Mouse (Mus musculus): ENCODE data around the gene Jpt2.
"Not testable (repeated sequence)": the region's sequence is repeated elsewhere in the genome, so short reads cannot be mapped to it uniquely, and the experiment has no call there.

Jpt2 gene

DNA sequence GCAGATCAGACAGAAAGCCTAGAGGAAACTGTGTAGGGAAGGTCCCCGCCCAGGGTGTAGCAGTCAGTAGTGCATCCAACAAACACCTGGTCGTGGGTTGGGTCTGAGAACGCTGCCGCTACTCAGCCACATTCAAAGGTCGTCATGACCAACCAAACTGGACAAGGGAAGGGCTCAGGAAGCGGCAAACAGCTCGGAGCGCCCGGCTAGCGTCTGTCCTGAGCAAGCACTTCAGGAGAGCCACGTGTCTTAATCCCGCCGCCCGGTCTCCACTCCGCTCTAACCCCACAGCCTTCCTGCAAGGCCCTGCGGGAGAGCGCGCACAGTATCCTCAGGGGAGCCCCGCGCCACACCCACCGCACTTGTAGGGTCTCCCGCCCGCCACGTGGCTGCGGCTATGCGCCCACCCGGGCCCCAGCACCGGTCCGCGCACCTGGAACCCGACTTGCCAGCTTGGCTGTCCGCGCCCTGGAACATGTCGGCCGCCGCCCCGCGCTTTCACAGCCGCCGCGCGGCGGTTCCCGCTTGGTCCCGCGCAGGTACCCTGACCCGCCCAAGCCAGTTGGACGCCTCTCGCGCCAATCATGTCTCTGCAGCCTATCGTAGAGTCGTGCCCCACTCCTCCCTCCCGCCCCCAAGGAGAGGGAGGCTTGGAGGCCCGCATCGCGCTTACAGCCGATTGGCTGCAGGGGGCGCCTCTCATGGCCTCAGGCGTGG, at the start of gene Jpt2:
Gene Jpt2 (minus strand): TSS at position 555 of the 717 bp plus-strand sequence.
- peak; percentile 94 to 95 for DNase-seq (ENCODE audit: low read depth in 2 of 2, low spot score in 2 of 2)

DNA sequence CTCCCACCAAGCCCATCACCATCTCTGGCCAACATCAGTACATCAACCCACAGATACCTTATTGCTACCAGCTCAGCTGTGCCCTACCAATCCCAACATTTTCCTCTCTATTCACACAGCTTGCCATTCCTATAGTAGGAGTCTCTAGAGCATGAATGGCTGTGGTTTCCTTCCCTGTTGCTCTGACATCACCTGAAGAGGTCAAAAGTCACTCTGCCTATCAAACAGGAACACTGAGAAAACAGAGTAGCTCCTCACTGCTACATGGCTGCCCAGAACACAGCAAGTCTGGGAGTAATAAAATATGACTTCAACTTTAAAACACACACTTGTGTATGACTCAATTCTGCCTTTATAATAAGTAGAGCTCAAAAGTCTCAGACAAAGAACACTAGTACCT, 47.0 kb upstream of the Jpt2 start:
- no peak for DNase-seq (ENCODE audit: low read depth in 2 of 2, low spot score in 2 of 2)

DNA sequence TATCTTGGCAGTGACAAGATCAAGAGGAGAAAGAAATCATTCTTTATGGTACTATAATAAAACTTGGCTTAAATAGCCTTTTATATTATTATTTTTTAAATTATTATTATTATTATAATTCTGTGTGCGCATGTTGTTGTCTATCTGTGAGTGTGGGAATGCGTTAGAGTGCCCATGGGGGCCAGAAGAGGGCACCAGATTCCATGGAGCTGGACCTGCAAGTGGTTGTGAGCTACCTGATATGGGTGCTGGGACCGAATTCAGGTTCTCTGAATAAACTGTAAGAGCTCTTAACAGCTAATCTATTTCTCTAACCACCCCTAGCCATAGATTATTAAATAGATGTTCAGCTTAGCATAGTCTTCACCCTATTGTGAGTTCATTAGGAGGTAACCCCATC, 44.6 kb upstream of the Jpt2 start:
- DNase-seq (ENCODE audit: low read depth in 2 of 2, low spot score in 2 of 2), result no peak

DNA sequence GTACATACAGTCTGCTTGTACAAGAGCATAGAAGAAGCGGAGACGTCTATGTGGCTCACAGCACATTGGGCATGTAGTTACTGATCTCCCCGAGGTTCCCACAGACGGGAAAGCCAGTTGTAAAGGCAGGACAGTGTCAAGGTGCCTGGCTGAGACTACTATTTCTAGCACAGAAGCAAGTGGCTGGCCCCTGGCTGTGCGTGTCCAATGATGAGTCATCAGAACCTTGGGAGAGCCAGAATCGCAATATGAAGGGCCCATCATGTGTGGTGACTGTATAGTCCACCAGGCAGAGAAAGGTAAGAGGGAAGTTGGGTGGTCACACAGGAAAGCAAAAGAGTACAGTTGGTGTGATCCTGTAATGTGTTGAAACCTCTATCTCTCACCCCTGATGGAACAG, 34.2 kb upstream of the Jpt2 start:
- DNase-seq (ENCODE audit: low read depth in 2 of 2, low spot score in 2 of 2), result no peak

DNA sequence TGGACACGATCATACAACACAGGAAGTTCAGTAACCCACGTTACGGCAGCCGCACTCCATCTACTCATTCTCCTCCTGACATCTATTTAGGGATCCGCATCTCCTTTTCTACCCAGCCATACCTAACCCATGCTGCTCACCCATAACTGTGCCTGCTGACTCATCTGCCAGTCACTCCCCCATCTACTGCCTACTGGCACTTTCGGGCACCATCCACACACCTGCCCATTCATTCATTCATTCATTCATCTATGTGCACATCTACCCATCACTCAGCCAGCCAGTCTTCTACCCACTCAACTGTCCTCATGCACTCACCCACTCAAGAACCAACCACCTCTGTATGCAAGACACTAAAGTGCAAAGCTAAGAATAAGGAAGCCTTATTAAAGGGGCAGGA, 26.7 kb upstream of the Jpt2 start:
- no peak for DNase-seq (ENCODE audit: low read depth in 2 of 2, low spot score in 2 of 2)

DNA sequence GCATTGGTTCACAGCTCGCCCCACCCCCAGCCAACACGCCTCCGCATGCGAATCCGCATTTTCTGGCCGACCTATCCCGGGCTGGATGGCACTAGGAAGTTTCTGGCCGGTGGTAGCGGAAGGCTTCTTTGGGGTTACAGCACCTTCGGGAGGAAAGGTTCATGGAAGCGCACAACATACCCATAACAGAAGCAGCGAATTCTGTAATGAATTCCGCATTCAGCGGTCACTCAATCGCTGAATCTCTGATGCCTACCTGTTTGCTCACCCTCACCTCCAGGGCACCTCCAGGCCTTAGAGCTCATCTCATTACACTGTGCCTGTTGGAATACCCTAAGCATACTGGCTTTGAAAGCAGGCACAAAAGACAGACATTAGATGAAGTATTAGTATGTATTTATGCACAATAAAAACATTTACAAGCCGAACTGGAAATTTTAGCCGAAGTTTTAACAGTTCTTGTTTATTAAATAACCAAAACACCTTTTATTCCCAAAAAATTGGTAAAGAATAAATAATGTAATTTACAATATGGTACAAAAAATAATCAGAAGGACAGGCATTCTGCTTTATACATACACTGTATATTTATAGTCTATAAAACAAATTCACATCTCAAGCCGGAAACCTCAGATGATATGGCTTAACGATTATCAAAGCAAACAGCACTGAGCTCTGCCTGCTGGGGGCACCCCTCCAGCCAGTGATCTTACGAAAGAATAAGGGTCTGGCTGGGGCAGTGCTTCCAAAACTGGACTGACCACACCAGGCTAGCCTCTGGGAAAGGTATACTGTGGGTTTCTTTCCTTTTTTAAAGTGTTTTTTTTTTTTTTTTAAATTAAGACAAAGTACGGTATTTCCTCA, 595 bp upstream of the Jpt2 start:
- DNase-seq (ENCODE audit: low read depth in 2 of 2, low spot score in 2 of 2), result no peak

DNA sequence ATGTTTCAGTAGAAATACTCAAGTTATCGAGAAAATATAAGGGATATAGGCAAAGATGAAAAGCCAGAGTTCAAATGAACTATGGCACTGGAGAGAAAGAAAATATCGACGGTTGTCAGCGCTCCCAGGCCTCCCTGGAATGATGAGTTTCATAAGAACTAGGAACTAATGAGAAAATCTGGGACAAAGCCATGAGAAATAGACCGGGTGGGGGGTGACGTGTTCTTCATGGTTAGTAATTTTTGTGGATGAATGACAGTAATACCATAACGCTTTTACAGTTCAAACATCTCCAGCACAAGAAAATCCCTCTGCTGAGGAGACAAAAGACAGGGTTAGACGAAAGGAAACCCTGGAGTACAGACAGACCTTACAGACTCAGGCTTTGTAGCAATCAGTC, 1.1 kb downstream of the Jpt2 start:
- no peak for DNase-seq (ENCODE audit: low read depth in 2 of 2, low spot score in 2 of 2)

DNA sequence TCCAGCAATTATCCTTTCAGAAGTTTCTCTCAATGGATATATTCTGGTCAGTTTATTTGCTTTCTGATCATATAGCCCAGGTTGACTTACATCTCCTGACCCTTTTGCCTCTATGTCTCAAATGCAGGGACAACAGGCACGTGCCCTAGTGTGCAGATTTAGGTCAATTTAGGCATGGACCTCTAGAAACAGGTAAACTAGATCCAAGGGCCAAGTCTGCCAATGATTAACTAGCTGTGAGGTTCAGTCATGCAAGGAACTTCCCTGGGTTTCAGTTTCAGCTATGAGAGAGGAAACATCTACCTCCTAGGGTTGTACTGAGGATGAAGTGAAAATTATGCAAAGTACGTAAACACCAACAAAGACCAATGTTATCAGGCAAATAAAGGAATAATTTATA, 7.2 kb downstream of the Jpt2 start:
- DNase-seq (ENCODE audit: low read depth in 2 of 2, low spot score in 2 of 2), result no peak

DNA sequence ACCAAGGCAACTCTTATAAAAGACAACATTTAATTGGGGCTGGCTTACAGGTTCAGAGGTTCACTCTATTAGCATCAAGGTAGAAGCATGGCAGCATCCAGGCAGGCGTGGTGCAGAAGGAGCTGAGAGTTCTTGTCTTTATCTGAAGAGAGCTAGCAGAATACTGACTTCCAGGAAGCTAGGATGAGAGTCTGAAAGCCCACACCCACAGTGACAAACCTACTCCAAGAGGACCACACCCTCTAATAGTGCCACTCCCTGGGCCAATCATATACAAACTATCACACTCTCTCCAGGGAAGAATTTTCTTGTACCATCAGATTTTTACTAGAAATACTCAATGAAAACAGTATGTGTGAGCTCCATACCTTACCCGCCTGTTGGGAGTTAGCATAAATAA, 9.8 kb downstream of the Jpt2 start:
- DNase-seq (ENCODE audit: low read depth in 2 of 2, low spot score in 2 of 2), result no peak

DNA sequence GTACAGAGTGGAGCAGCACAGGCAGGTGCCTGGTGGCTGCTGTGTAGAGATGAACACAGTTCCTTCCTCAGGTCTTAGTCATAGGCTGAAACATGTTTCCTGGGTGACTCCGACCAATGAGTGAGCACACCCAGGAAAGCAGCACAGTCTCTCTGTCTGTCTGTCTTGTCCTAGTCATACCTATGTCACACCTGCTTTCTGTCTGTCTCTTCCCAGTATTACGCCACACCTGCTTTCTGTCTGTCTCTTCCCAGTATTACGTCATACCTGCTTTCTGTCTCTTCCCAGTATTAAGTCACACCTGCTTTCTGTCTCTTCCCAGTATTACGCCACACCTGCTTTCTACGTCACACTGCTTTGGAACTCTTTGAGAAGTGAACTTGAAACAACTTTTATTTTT, 12.3 kb downstream of the Jpt2 start:
- no peak for DNase-seq (ENCODE audit: low read depth in 2 of 2, low spot score in 2 of 2)

DNA sequence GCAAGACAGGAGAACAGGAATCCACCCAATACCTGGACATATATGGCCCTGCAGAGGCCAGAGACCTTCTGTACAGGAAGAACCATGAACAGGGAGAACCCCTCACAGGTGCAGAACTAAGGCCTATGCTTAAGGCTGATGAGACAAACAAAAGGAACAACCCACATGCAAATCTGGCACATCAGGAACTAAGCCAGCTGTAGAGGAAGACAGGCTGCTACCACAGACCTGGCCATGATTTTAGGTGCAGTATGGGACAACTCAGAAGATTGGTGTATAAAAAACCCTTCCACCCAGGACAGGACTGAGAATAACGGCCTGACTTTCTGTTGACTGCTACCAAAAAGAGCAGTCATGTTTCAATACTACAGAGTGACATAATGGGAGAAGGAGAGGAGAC, 16.9 kb downstream of the Jpt2 start:
- not testable (repeated sequence) for DNase-seq (ENCODE audit: low read depth in 2 of 2, low spot score in 2 of 2)

DNA sequence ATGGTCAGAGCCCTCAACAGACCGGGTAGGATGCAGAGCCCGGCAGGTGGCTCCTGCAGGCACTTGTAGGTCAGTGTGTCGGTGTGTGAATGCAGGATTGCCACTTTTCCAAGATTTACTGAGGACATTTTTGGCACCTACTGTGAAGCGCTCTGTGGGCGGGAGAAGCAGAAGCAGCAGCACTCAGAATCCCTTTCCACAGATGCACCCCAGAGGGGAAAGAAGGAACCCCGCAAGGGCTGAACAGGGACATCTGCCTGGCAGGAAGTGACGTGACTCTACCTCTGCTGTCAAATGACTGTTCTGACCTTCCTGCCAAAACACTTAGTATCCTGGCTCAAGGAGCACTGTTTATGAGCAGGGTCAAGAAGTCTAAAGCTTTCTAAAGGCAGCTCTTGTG, 17.5 kb downstream of the Jpt2 start:
- DNase-seq (ENCODE audit: low read depth in 2 of 2, low spot score in 2 of 2), result no peak

DNA sequence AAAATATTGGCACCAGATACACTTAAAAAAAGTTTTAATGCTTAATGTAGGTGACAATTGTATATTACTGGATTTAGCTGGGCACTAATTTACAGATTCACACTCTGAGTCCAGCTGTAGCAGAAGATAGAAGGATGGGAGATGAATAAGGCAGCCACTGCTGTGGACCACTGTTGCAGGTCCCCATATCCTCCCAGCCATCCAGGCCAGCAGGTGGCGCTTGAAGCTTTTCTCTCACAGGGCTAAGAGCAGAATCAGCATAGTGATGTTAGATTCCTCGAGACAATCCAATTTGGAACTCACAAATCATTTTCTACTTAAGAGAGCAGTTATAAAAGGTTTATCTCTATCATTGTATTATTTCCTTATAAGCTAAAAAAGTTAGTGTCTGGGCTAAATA, 18.0 kb downstream of the Jpt2 start:
- DNase-seq (ENCODE audit: low read depth in 2 of 2, low spot score in 2 of 2), result peak; percentile 26 to 49

DNA sequence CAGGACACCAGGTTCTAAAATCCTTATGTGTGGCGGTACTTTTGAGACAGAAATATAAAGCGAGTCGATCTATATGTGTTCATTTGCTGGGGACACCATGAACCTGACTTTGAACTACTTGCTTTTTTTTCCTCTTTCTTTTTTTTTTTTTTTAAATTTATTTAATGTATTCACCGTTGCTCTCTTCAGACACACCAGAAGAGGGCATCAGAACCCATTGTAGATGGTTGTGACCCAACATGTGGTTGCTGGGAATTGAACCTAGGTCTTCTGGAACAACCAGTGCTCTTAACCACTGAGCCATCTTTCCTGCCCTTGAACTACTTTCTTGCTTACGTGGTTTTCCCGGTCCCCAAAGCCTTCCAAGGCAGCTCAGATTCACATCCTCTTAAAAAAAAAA, 23.2 kb downstream of the Jpt2 start:
- no peak for DNase-seq (ENCODE audit: low read depth in 2 of 2, low spot score in 2 of 2)

DNA sequence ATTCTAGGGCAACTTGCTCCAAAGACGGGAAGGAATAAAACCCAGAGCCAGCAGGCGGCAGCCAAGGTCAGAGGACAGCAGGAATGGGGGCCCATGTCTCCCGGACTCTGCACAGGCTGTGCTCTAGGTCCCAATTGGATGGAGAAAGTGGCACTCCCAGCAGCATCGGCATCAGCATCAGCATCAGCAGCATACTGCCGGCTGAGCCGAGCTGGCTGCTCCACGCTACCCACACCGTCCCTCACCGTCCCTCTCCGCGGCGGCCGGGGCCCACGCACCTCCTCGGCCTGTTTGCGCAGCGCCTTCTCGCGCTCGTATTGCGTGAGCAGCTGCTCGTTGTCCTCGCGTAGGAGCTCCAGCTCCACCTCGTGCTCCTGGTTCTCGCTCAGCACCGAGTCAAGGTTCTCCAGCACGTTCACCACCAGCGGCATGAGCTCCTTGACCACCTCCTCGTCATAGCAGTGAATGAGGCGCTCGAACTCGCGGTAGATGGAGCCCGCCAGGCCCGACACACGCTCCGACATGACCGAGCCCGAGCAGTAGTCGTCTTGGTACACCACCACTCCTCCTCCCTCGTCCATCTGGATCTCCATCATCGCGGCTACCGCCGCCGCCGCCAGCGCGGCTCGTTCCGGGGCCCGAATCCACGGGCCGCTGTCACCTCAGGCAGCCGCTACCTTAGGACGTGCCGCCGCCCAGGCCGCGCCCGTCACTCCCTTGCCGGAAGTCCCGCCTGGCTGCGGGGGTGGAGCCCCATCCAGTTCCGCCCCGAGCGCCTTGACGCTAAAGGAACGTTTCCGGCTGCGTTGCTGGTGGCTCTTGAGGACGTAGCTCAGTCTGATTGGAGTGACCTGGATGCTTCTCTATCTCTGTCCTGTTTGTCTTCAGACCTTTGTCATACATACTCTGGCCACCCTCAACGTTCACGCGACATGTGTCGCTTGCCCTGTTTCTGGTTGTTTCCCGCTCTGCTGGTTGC, 23.9 kb downstream of the Jpt2 start, which contains the start of gene Mapk8ip3:
Gene Mapk8ip3 (minus strand): TSS at position 719 of the 979 bp plus-strand sequence.
- peak; percentile 92 to 96 for DNase-seq (ENCODE audit: low read depth in 2 of 2, low spot score in 2 of 2)

DNA sequence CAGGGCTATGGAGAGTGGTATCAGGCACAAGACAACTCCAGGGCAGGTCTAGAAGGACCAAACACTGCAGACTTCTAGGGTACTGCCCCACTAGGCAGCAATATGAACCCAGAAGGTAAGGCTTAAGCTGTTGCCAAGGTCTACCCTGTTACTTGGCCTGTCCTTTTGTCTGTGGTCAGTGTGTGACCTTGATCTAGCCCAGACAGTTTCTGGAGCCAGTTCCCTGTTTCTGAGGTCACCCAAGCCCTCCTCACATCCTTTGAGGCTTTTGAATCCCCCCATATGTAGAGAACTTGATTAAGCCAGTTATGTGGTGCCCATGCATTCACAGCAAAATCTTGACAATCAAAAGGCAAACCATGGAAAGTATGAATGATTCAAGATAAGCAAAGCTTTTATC, 24.8 kb downstream of the Jpt2 start:
- no peak for DNase-seq (ENCODE audit: low read depth in 2 of 2, low spot score in 2 of 2)

DNA sequence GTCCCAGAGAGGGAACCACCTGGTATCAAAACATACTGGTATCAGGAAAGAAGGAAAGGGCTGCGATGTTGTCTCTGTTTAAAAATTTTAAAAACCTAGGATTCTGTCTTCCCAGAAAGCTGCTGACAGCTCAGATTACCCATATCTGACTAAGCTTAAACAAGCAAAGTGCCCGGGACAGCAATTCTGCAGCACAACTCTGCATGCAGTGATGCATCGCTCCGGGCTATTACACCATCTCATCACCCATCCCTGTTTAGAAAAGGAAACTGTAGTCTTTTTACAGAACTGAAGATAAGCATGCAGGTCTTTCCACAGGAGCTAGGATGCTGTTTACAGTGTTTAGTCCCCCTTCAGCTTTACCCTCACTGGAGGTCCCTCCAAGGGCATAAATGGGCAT, 25.6 kb downstream of the Jpt2 start:
- no peak for DNase-seq (ENCODE audit: low read depth in 2 of 2, low spot score in 2 of 2)

DNA sequence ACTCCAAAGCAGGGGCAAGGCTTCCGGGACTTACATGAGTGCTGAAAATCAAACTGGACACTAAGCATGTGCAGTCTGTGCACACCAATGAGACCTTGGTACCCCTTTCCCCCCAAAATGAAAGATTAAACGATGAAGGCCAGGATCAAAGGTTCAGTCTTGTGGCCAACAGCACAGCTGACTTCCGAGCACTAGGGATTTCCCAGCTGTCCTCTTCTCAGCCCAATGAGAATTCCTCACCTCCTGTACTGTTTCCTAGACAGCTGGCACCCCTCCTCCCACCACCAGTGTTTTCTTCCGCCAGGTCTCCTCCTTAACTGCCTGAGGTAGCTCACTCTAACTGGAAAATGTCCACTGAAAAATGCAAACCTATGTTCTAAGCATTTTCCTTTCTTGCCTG, 27.3 kb downstream of the Jpt2 start:
- no peak for DNase-seq (ENCODE audit: low read depth in 2 of 2, low spot score in 2 of 2)

DNA sequence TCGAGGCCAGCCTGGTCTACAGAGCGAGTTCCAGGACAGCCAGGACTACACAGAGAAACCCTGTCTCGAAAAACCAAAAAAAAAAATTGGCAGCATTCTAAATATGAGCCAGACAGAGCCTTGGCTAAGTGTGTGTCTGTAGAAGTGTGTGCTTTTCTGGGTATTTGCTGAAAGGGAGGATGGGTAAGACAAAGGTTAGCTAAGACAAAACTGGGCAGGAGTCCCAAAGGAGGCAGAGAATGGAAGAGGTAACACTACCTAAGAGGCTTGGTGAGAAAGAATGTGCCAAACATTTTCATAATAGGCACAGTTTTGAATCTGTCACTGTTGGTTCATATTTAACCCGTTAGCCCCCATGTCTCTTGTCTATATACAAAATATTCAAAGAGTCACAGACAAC, 28.1 kb downstream of the Jpt2 start:
- DNase-seq (ENCODE audit: low read depth in 2 of 2, low spot score in 2 of 2), result no peak

DNA sequence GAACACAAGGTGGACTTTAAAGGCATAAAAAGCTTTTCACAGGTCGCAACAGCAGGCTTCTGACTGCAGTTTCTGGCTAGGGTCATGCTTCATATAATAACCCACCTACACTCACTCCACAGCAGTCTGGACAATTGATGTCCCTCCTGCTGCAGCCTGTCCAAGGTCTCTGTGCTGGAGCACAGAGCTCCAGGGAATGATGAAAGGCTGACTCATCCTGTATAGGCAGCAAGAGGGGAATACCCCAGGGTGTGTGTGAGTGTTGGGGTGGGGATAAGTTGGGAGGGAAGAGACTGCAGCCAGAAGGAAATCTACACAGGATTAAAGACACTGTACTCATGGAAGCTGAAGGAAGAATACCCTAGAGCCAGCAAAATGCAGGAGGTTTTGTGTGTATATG, 31.0 kb downstream of the Jpt2 start:
- no peak for DNase-seq (ENCODE audit: low read depth in 2 of 2, low spot score in 2 of 2)

DNA sequence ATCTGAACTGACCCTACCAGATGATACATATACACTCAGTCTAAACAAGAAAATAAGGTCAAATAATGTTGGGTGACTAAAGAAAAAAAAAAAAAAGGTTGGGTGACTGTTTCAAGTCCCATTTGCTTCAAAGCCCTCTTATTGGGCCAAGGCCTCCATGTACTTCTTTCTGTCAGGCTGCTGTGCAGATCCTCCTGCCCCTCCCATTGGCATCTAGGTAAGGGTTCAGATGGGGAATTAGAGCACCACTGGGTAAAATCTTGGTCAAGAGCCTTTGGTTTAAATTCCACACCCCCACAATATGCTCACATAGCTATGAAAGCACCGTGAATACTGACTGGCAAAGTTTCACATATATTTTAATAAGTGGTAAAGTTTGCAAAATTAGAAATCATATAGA, 37.2 kb downstream of the Jpt2 start:
- no peak for DNase-seq (ENCODE audit: low read depth in 2 of 2, low spot score in 2 of 2)

Data from CD8-positive naive resting alpha-beta T cell, adult 2 months (primary cell).